Mouse (Mus musculus) 3T3-L1 (cell line): Measurements from ENCODE around the gene Jam2.

Source experiments
- DNase-seq: peaks from one replicate; pipeline ENCODE4 v3.0.0-alpha.2; 2015; ENCODE audit warnings: low read depth, low spot score

Jam2 gene

DNA sequence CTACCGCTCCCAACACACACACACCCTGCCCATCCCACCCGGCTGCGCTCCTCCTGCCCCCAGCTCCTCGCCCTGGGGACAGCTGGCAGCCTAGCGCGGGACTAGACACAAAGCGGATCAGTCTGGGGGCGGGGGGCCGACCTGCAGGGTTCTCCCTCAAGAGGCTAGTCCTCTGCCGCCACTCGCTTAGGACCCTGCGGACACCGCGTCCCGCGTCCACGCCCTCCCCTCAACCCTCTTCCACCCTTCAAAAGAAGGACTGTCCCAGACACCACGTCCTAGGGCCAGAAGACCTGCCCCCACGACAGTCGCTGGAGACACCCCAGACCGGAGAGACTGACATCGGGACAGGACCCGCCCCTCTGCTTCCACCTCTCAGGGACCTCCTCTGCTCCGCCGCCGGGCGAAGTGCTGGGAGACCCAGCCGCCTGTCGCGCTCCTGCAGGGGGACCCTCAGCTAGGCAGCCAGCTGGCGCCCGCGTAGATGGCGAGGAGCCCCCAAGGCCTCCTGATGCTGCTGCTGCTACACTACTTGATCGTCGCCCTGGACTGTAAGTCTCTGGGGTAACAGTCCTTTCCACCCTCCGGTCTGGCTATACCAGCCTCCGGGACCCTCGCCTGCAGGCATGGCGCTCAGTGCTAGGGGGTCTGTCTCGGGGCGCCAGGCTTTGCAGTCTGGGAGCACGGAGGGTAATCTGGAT, at the start of gene Jam2:
Gene Jam2 (plus strand): TSS at position 121 of the 701 bp plus-strand sequence.
- no peak for DNase-seq

DNA sequence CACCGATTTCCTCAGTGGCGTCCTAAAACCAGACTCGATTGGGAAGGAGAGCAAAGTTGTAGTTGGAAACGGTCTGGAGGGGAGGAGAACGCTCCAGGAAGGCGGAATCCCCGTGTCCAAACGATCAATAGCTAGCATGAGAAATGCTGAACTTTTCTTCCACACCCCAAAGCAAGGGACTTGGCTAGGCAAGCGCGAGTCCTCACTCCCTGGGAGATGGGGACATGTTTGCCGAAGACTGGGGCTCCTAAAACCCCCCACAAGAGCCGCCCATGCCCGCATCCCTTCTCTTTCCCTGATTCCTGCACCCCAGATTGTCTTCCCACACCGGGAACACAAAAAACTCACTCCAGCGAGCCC, 39.1 kb upstream of the Jam2 start:
- DNase-seq: no peak

DNA sequence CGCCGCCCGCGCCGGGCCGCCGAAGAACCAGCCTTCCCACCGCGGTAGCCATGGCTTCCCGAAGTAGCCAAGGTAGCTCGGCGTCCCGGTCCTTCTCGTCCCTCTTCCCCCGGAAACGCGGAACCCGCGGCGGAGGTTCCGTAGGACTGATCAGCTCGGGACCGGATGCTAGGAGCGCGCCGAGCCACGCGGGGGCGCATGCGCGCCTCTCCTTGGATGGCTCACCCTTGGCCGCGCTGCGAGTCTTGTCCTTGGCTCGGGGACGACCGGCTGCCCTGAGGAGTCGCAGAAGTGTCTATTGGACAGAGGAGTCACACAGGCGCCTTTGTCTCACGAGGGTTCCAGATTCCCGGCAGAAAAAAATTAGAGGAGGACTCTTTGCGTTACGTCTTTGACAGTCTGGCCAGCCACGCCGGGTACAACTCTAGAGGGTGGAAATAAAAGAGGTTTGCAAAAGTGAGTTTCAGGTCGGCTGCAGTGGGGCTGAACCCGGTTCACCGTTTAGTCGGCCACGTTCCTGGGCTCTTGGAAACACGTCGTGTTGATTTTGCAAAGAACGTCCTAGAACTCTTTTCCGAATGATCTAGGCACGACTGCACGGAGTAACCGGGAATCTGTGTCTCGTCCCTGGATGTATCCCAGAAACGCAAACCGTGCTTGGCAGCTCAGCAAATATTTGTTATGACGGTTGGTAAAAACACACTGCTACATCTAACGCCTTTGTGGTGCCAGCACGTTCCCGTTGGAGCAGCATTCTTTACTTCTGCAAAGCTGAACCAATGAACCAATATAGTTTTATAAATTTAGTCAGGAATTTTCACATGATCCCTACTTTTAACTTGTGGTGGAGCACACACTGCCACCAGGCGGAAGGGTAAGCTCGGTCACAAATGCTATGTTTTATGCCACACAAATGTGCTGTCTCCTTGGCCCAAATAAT, 38.5 kb upstream of the Jam2 start, which contains the start of gene Mrpl39:
Gene Mrpl39 (minus strand): TSS at position 577 of the 940 bp plus-strand sequence.
- DNase-seq: peak; percentile 96

DNA sequence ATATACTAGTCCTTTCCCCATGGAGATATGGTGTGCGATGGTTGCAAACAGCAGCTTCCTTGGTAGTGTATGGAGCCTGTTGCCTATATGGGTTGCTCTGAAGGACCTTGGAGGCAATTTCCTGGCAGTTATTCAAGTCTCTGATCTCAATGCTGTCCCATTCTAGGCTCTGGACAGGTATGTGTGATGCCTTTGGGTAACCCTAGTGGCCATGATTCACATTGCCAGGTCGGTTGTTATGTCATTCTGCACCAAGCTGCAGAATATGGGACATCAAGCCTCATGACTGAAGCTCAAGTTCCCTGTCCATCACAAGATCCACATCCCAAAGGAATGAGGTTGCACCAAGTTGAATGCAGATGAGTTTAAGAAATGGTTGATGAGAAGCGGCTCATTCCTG, 36.6 kb upstream of the Jam2 start:
- DNase-seq: peak; percentile 28

DNA sequence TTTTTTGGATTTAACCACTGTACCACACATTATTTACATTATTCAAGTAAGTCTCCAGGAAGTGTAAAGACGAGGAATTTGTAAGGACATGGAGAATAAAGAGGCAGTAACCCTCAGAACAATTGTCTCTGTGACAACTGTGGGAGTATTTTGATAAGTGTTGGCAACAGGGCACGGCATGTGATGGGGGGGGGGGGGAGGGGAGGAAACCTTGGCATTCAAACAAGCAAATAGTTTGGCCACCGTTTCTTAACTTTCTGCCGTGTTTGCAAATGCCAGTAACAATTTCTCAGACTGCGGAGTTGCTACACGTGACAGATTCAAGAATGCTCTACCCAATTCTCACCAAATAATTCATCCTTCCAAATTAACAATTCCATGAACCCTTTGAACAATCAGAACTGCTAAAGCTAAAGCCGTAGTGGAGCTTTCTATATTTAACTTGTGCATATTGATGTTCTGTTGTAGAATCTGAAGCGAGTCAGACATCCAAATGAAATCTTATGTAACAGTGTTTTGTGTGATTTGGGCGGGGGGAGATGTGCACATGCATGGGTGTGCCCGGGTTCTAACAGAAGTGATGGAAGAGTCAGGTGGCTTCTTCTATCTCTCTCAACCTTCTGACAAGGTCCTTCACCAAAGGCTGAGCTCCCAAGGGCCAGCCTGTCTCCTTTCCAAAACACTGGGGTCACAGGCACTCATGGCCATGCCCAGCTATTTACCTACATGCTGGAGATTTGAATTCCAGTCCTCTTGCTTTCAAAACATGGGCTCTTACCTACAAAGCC, 29.0 kb upstream of the Jam2 start:
- no peak for DNase-seq

DNA sequence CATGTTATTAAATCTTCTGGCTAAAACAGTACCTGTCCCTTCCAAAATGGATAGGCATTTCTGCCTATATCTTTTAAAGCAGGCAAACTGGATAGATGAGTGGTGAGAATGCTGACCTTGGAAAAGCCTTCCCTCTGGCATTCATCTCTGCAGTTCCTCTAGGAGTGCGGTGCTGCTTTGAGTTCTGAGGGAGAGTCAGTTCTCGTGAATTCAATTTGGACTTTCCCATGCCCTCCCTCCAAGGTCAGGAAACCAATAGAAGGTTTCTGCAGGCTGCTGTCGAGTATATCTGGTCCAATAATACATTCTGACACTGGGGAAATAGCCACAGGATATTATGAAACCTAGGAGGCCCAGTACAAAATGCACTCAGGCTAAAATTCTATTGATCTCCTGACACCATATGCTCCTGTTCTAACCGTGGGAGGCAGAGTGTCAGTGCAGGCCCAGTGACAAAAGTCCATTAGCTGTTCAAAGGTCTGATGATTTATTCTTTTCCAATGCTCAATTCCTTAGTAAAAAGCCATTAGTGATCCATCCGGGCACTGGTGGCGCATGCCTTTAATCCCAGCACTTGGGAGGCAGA, 28.1 kb upstream of the Jam2 start:
- no peak for DNase-seq

DNA sequence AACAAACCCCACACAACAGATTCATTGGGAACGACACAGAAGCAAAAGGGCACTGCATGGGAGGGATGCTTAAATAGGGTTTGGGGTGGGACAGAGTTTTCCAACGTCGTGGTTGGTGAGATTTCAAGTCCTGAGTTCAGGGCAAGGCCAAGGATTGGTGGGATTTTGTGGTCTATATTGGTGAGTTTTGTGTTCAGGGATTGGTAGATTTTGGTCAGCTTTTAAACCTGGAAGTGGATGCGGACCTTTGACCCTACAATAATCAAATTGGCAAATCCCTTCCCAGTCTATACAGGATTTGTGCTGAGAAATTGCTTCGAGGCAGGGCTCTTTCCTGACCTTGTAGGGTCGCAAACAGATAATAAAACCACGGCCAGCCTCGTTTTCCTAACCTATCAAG, 6.0 kb upstream of the Jam2 start:
- DNase-seq: no peak

DNA sequence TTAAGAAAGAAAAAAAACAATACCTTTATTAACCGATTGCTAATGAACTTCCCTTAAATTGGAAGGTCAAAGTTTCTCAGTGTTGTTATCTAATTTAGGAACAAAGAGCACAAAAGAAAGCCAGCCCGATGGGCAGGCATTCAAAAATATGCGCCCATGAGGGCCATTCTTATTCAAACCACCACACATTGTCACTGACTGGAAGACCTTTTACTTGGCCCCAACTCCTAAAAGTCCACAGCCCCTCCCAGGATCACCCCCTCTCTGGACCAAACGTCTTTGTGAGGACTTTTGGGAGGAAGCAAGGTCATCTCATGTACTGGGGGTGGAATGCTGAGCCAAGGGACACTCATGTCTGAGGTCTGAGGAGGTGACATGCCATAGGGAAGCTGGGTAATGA, 4.7 kb upstream of the Jam2 start:
- DNase-seq: no peak

DNA sequence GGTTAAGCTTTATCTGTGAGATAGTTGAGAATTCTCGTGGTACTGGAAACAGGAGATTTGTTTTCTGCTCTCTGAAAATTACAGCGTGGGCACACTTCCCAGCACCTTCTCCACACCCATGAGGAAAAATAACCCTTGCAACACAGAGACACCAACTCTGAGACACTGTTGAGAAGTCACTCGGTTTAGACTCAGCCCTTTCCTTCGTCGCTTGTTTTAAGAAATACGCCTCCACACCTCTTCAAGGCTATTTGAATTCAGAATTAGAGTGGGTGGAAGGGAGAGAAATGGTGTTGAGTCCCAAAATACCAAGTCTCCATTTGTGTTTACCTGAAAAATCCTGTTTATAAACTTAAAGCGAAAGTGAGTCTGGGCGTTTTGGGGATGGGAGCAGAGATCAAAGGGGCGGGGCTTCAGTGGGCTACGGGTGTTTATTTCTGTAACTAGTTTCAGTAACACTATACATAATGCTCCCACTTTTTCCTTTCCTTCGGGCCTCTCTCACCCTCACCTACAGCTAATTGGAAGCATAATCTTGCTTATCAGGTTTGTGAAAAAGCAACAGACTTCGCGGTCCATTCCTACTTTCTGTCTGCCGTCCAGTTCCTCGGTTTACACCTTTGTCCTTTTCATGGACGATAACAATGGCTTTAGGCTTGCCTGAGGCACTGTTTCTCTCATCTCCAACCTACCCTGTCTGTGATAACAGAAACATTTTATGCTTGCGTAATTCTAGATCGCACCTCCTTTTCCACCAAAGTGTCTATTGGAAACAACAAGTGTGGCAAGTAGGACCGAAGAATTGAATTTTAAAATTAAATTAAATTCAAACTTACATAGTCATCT, 4.1 kb upstream of the Jam2 start:
- no peak for DNase-seq

DNA sequence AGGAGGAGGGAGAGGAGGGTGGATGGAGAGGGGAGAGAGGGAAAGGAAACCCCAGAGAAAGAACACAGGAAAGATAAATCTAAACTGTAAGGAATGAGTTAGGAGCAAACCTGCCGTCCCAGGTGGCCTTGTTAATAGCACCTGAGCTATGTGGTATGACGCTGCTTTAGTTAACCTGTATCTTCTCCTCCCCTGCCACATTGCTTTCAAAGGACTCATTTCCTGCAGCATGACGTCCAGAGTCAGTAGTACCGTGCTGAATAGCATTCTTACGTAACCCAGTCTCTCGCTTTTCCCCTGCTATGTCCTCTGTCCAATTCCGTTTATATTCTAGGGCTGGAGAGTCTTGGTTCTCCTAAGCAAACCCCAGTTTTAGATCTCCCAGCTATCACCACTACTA, 3.0 kb upstream of the Jam2 start:
- no peak for DNase-seq

DNA sequence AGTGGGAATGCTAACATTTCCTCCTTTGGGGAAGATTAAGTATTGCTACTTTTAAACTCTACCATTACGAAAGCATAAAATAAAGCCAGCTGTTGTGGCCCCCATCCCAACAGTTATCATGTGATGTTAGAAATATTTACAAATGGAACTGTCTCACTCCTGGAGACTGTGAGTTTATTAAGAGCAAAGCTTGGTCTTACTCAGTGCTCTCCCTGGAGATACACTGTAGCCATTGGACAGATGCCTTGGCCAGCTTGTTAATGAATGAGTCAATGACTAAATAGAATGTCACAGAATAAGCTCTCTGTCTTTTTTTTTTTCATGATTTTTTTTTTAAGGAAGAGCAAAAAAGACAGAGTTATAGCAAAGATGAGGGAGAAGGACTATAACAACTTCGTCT, 2.5 kb upstream of the Jam2 start:
- DNase-seq: peak; percentile 85

DNA sequence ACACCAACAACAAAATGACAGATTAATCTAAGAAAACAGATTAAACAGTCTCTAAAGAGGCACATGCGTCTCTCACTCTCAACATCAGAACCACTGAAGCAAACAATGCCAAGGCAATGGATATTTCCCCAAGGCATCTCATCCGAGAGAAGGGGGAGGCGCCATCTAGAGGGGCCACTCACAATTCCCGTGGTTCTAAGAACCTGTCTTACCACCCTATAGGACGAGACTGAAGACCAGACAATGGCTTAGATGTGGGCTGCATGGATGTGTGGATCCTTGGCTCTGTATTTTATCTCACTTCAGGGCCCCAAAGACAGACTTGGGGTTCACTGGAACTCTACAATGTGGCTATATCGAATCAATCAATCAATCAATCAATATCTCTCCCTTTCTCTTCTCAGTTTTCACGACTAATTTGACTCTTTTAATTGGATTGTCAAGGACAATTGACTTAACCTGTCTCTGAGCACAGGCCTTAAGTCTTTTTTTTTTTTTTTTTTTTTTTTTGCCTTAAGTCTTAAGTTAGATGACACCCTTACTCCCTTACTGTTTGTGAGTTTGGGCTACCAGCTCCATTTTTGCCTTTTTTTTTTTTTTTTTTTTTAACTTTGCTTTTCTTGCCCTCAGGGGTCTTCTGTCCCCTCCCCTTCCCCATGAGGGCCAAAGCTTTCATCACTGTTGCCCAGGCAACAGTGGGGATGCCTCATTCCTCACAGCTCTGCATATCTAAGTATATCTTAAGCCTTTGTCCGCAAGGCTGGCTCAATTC, 1.2 kb upstream of the Jam2 start:
- no peak for DNase-seq

DNA sequence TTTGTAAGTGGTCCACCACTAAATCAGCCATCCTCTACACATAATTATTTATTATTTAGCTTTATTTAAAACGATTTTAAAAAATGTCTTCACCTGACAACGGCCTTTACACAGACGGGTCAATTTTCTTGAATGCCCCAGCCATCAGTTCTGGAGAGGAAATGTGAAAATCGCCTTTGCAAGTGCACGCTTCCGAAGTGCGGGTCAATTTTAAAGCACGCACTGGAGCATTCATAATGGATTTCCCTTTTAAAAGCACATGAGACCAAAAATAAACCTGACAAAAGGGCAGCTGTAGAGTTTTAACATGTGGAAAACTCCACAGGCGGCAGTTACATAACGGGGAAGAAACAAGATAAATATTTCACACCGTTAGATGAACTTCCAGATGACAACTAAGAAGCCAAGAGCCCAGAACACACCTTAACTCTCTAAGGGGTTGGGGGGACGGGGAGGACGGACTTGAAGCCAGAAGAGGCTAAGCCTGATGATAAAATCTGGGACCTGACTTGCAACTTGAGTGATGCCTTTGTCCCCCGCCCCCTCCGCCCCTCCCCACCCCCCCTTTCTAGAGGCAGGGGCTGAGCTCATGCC, 558 bp upstream of the Jam2 start:
- DNase-seq: no peak

DNA sequence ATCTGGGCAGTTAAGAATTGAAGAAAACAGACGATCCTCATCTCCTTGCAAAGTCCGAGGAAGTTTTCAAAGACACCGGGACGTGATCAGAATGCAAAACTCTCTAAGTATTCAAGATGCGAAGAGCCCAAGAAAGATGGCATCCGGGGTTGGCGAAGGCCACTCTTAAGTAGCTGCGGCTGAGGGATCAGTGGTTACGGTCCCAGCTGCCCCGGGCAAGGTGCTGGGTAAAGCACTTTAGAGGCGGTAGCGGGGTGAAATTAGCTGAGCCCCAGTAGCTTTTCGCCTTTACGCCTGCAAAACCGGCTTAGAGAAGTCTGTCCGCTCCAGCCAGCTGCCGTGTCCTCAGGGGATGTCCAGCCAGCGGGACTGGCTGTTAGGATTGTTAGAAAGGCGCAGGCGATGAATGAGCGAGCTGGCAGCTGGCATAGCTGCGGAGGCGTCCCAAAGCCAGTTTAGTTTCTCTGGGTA, 873 bp downstream of the Jam2 start:
- DNase-seq: no peak

DNA sequence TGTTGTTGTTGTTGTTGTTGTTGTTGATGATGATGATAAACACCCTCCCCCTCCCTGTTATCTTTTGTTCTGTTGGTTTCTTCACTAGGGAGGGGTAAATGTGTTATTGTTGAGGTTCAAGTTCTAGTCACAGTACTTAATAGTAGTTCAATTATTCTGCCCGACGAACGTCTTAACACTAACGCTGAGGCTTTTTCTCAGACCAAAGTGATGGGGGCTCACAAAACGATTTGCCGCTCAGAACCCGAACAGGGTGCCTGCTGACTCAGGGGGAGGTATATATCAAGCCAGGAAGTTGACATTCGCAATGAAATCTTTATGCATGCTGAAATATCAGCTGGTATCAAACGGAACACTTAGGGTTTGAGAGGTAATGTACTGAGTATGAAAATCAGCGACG, 1.4 kb downstream of the Jam2 start:
- DNase-seq: no peak

DNA sequence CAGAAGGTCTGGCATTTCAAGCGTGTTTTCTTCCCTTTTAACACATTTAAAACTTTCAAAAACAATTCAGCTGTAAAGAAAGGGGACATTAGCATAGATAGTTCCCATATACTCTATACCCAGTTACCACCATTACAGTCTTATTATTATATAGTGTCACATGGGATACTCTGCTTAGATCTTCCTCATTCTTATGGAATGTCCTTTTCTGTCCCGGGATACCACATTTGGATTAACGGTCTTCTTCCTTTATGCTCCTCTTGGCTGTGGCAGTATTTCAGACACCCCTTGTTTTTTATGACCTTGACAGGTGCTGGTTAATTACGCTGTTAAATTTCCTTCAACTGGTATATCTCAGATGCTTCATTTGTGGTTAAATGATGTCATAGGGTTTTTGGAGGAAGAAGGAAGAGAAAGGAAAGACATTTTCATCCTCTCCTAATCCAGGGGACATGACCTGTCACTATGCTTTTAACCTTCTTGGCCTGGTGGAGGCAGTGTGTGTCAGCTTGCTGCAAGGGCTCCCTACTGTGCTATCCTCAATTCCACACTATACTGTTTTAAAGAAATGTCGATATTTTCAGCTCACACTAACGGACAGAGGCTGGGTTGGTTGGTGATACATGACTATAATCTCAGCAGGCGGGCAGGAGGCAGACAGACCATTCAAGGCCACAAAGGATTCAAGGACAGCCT, 2.3 kb downstream of the Jam2 start:
- DNase-seq: no peak

DNA sequence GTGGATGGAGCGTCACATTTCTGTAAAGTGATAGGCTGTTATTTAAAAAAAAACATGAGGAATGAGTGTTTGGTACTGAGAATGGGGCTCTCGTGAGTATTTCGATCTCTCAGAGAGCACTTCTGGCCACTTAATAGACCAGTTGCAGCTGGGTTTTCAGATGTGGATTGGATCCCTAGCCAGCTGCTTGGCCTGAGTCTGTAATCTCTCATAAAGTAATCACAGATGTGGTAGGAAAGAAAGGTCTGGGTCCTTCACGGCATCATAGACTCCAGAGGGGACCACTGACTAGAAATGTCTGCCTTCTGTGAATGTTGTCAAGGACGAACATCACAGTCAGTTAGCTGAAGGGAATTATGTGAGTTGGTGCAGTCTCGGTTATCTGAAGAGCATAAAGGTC, 4.5 kb downstream of the Jam2 start:
- no peak for DNase-seq

DNA sequence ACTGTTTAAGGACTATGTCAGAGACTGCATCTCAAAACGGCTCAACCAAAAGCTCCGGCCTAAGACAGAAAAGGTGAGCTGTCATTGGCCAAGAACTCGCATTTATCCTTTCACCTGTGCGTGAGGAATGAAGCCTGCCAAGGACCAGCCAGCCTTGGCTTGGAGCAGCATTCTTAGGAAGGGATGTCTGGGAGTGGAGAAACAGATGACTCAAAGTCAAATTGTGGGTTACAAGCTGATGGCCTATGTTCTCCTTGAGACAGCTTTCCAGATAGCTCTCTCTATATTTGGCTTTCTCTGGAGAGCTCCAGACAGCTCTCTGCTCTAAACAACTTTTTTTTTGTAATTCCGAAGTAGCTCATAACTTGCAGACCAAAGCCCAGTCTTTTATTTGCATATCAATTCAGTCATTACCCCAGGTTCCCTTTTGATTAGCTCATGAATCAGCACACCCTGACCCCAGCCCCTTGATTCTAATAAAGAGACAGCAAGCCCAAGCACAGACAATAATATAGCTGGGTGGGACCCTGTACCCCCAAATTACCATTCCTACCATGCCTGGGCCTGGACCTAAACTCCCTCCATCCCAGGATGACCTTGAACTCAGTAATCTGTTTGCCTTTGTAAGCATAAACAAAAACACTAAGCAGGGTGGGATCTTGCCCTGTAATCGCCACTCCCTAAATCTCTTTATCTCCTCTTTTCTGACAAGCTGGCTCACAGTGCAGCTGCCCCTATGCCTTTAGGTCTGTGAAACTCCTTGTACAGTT, 5.1 kb downstream of the Jam2 start:
- no peak for DNase-seq
